Mouse (Mus musculus): Measurements from ENCODE around the gene Fntb. TPM values are rescaled to one million over a fixed set of nuclear protein-coding genes. Genes with fewer than 3 reads are reported as not detected.

Gene Fntb
- polyA plus RNA-seq, 1 experiment, result 29.0 TPM

- H3K4me1 ChIP-seq (ENCODE audit: control insufficient read depth, insufficient read depth, low read length), result no peaks in the 10 kb centered on the region
- H3K4me3 ChIP-seq (replicated peaks; ENCODE audit: extremely low read depth, low read depth, low read length), result no peak overlapping the region
- no peak for DNase-seq
- WGBS, result 78% methylated on average over 6 of the region's 6 CpGs
- TF ChIP-seq POLR2A (IDR thresholded peaks at IDR 0.05; ENCODE audit: borderline replicate concordance, extremely low read depth, low read depth, low read length), result no peak
- no peak for TF ChIP-seq CTCF (IDR thresholded peaks at IDR 0.05; ENCODE audit: insufficient read depth, low read length)
These were observed 155.0 kb downstream of the Fntb start for GRCm38 (mm10) chr12:76920398-76920797.

DNA sequence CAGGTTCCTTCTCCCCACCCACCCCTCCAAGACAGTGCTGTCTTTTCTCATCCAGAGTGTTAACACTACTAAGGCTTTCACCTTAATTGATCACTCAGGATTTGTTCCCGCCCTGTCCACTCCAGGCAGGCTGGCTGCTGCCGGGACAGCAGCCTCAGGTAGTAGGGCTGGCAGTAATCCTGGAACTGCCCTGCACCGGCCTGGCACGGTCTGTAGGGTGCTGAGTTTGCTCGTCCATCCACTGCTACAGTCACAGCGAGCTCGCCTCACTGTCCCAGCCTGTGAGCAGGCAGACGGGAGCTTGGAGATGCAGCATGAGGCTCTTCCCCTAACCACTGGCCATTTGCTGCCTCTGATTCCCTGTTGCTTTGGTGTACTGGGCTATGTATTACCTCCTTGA lies 155.6 kb downstream of the Fntb start:
- no peak overlapping the region for H3K4me3 ChIP-seq (replicated peaks; ENCODE audit: extremely low read depth, low read depth, low read length)
- WGBS, result 90% methylated on average over 8 of the region's 8 CpGs
- no peak for DNase-seq

GRCm38 (mm10) chr12:76923118-76923517 lies 157.7 kb downstream of the Fntb start:
- TF ChIP-seq POLR2A (IDR thresholded peaks at IDR 0.05; ENCODE audit: borderline replicate concordance, extremely low read depth, low read depth, low read length), result no peak
- TF ChIP-seq CTCF (IDR thresholded peaks at IDR 0.05; ENCODE audit: insufficient read depth, low read length), result no peak
- DNase-seq, result no peak
- 55% methylated on average over 8 of the region's 8 CpGs for WGBS
- Histone ChIP-seq H3K4me1 (ENCODE audit: control insufficient read depth, insufficient read depth, low read length) (no peaks in the 10 kb centered on the region), H3K4me3 (replicated peaks; ENCODE audit: extremely low read depth, low read depth, low read length) (no peak overlapping the region)

More for the DNA sequence above, 155.6 kb downstream of the Fntb start:
- no peaks in the 10 kb centered on the region for H3K4me1 ChIP-seq (ENCODE audit: control insufficient read depth, insufficient read depth, low read length)
- TF ChIP-seq CTCF (IDR thresholded peaks at IDR 0.05; ENCODE audit: insufficient read depth, low read length) (no peak), POLR2A (IDR thresholded peaks at IDR 0.05; ENCODE audit: borderline replicate concordance, extremely low read depth, low read depth, low read length) (no peak)

GRCm38 (mm10) chr12:76924904-76925604 lies 159.7 kb downstream of the Fntb start:
- no peak overlapping the region for H3K4me3 ChIP-seq (replicated peaks; ENCODE audit: extremely low read depth, low read depth, low read length)
- WGBS, result 89% methylated on average over 10 of the region's 10 CpGs
- DNase-seq, result no peak
- H3K4me1 ChIP-seq (ENCODE audit: control insufficient read depth, insufficient read depth, low read length), result no peaks in the 10 kb centered on the region
- TF ChIP-seq CTCF (IDR thresholded peaks at IDR 0.05; ENCODE audit: insufficient read depth, low read length), result no peak
- TF ChIP-seq POLR2A (IDR thresholded peaks at IDR 0.05; ENCODE audit: borderline replicate concordance, extremely low read depth, low read depth, low read length), result no peak

DNA sequence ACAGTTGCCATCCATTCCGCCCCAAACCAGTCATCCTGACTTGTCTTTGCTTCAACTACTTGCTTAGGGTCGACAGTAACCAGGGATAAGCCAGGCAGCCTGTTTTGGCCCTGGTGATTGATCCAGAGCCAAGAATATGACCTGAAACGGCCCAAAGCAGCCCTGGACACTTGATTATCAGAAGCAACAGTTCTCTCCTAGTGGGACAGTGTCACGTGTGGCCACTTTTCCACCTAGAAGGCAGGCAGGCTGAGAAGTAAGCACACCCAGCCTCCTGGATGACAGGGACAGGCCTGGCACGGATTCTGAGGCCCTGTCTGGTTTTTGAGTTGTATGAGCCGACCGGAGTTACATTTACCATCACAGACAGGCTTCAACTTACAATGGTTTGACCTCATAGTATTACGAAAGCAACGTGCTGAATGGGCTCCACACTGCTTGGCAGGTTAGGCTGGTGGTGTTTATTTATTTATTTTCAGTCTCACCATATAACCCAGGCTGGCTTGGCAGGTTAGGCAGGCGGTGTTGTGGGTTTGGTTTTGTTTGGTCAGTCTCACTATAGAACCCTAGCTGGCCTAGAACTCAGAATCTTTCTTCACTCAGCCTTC lies 161.1 kb downstream of the Fntb start:
- no peaks in the 10 kb centered on the region for H3K4me1 ChIP-seq (ENCODE audit: control insufficient read depth, insufficient read depth, low read length)
- TF ChIP-seq POLR2A (IDR thresholded peaks at IDR 0.05; ENCODE audit: borderline replicate concordance, extremely low read depth, low read depth, low read length) (no peak), CTCF (IDR thresholded peaks at IDR 0.05; ENCODE audit: insufficient read depth, low read length) (no peak)
- no peak overlapping the region for H3K4me3 ChIP-seq (replicated peaks; ENCODE audit: extremely low read depth, low read depth, low read length)
- no peak for DNase-seq
- 62% methylated on average over 10 of the region's 10 CpGs for WGBS

DNA sequence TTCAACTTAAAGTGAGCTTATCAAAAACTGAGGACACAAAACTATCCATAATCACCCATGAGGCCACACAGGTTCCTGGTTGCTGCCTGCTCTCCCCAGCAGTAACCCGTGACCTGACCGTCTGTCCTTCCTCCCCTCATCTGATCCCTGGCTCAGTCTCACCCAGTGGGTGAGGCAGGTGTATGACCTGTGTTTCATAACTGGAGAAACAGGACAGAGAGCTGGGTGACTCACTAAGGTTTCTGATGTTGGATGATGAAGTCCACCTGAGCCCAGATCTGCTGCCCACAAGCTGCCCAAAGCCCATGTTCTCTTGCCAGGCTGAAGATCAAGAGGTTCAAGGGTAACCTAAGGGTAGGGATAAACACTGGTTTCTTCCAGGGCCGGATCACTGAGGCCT lies 161.6 kb downstream of the Fntb start:
- H3K4me3 ChIP-seq (replicated peaks; ENCODE audit: extremely low read depth, low read depth, low read length), result no peak overlapping the region
- 84% methylated on average over 3 of the region's 3 CpGs for WGBS
- no peak for DNase-seq
- no peak for TF ChIP-seq CTCF (IDR thresholded peaks at IDR 0.05; ENCODE audit: insufficient read depth, low read length)
- TF ChIP-seq POLR2A (IDR thresholded peaks at IDR 0.05; ENCODE audit: borderline replicate concordance, extremely low read depth, low read depth, low read length), result no peak
- H3K4me1 ChIP-seq (ENCODE audit: control insufficient read depth, insufficient read depth, low read length), result peaks cover 4% of the 10 kb centered on the region

DNA sequence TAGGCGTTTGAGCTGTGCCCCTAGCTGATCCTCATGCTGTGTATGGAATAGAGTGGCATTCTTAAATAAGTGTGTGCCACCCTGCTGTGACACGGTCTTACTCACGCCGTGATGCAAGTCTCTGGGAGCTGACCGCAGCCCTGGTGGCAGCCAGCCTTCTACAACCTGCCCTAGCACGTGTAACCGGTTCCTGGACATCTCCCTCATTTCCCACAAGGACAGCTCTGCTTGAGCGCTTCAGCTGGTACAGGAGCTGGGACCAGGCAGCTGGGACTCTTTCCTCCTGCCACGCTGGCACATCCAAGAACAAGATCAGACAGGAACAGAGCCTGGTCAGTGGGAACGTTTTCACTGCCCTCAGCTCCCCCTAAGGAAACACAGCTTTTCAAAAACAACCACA lies 162.2 kb downstream of the Fntb start:
- H3K4me3 ChIP-seq (replicated peaks; ENCODE audit: extremely low read depth, low read depth, low read length), result no peak overlapping the region
- TF ChIP-seq POLR2A (IDR thresholded peaks at IDR 0.05; ENCODE audit: borderline replicate concordance, extremely low read depth, low read depth, low read length) (no peak), CTCF (IDR thresholded peaks at IDR 0.05; ENCODE audit: insufficient read depth, low read length) (no peak)
- DNase-seq, result no peak
- peaks cover 7% of the 10 kb centered on the region for H3K4me1 ChIP-seq (ENCODE audit: control insufficient read depth, insufficient read depth, low read length)
- 52% methylated on average over 10 of the region's 10 CpGs for WGBS

DNA sequence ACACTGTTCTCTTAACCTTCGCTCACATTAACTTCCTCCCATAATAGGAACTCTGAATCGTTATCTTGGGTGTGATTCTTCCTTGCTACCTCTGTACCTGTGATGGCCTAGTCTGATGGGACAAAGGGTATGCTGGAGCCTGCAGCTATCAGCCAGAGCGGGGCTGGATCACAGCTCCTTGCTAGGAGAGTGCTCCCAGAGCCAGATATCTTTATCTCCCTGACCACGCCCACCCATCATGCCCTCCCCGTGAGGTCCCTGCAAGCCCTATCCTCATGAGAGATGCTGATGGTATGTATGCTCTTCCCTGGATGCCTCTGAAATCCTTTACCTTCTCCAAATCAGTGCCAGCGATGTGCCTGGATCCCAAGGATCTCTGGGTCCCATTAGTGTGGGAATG lies 164.8 kb downstream of the Fntb start:
- DNase-seq, result no peak
- Histone ChIP-seq H3K4me3 (replicated peaks; ENCODE audit: extremely low read depth, low read depth, low read length) (no peak overlapping the region), H3K4me1 (ENCODE audit: control insufficient read depth, insufficient read depth, low read length) (peaks cover 7% of the 10 kb centered on the region)
- 74% methylated on average over 6 of the region's 6 CpGs for WGBS
- no peak for TF ChIP-seq POLR2A (IDR thresholded peaks at IDR 0.05; ENCODE audit: borderline replicate concordance, extremely low read depth, low read depth, low read length)
- TF ChIP-seq CTCF (IDR thresholded peaks at IDR 0.05; ENCODE audit: insufficient read depth, low read length), result no peak

DNA sequence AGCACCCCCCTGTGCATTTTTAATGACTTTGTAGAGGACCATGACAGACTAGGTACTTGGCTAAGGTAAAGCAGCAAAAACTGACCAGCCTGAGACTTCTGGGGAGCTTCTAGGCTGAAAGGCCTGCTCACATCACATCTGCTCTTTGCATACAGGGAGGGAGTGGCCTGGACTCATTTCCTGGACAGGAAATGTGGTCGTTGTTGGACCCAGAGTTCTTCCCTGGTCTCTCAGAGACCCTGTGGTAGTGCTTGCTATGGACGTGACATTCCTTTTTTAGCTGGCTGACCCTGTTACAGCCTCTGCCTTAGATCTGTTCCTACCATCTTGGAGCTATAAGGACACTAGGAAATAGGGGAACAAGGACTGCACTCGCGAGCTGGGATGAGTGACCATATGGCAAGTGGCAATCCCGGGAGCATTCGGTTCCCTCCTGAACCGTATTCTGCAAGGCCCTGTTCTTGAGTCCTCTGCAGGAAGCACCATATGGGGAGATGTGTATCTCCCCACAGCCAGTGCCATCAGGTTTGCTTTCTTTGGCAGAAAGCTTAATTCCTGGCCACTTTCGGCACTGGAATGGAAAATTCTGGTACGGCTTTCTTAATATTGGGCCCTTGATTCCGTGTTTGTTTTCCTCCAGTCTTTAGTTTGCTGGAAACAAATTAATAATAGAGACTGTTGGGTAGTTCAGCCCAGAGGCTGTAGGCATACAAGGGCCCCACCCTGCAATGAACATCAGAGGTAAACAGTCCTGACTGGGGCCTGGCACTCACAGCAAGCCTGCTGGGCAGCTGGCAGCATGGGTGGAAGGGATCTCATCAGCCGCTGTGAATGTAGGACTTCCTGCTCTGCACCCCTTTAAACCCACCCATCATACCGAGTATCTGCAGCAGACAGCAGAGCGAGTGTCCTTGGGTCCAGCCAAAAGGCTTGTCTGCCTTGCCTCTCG lies 166.6 kb downstream of the Fntb start:
- no peak overlapping the region for H3K4me3 ChIP-seq (replicated peaks; ENCODE audit: extremely low read depth, low read depth, low read length)
- peaks cover 7% of the 10 kb centered on the region for H3K4me1 ChIP-seq (ENCODE audit: control insufficient read depth, insufficient read depth, low read length)
- TF ChIP-seq CTCF (IDR thresholded peaks at IDR 0.05; ENCODE audit: insufficient read depth, low read length), result no peak
- no peak for DNase-seq
- 50% methylated on average over 14 of the region's 14 CpGs for WGBS
